Mouse (Mus musculus) activated CD4-positive, CD25-positive, alpha-beta regulatory T cell, adult 4 months (primary cell): Measurements from ENCODE around the gene Smox. TPM values are rescaled to one million over a fixed set of nuclear protein-coding genes. Genes with fewer than 3 reads are reported as not detected.

Experiments used
- ATAC-seq: one replicate; pipeline ENCODE4 v1.8.0; 2017
- polyA plus RNA-seq, 2 experiments: library from polyadenylated mRNA; unstranded; fragments of 100-300 nt; shearing (Covaris generic); gene quantifications; one replicate each; pipeline ENCODE4 v1.2.1; 2017

The Smox gene
- polyA plus RNA-seq, 2 experiments from 2014 or later: 8.1 to 13.2 TPM

DNA sequence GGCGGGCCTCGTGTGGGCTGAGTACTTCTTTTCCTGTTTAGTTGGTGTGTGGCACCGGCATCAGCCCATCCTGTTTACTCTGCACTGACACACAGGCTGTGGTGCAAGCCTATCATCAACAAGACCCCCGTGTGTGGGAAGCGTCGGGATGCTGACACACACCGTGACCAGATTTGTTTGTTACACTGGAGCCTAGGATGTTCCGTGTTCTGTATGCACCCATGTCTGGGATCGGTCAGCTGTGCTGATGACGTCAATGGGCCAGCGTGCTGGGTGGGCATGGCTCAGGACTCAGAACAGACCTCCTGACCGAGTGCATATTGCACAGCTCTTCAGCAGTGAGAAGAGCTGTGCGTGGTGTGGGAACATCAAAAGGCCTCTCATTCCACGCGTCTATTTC, 6.2 kb upstream of the Smox start:
- no peak for ATAC-seq

DNA sequence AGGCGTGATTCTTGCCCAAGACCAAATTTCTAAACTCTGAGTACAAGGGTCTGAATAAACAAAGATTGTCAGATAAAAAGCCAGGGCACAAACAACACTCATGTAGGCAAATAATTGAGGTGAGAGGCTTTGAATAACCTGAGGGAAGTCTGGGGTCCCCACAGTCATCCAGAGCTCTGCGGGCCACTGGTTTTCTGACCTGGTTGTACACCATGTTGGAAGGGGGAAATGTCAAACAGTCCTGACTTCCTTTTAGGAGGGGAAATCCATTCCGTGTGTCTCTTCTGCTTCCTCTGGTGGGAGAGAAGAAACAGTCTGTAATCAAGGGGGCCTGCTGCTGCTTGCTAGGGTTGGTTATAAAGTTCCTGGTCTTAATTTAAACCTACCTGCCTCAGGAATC, 5.2 kb upstream of the Smox start:
- ATAC-seq: no peak

DNA sequence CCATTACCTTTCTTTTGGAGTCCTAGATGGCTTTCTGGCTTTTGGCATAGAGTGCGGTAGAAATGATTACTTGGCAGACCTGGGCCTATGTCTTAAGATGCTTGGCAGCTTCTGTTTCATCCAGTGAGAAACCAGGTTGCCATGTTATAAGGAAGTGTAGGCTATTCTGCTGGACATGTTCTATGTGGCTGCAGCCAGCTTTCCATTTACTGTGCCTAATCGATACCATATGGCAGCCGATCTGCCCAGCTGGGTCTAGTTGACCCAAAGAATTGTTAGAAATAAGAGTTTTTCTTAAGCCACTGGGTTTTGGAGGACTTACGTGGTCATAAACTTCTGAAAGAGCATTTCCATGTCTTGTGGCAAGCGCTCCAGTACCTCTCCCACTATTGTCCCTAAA, 4.0 kb upstream of the Smox start:
- no peak for ATAC-seq

DNA sequence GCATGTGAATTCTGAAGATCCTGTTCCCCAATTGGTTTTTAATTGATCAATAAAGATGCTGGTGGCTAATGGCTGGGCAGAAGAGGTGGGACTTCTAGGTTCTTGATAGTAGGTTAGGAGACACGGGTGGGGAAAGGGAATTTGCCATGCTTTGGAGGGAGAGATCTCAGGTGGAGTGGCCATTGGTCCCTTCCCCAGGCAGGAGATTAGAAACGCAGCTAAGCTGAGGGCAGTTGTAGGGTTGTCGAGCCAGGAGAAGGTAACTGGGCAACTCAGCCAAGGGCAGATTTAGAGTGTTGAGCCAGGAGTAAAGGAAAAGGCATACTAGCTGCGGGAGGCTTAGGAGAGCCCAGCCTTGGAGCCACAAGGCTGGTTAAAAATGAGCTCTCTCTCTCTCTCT, 3.0 kb upstream of the Smox start:
- no peak for ATAC-seq

DNA sequence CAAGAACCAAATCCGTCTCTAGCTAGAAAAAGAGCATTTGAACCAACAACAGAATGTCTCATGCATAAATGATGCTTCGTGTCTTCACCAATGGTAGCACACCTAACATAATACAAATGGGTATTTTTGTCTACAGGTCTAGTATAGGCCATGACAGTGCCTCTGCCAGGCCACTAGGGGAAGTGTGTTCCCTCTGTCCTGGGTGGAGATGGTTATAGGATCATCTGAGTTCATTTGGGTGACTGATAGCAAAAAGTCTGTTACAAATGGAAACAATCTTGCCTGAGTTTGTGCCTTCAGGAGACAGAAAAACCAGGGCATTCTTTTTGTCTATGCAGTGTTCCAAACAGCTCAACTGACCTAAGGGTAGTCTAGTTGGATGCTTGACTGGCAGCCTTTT, 2.4 kb upstream of the Smox start:
- no peak for ATAC-seq

DNA sequence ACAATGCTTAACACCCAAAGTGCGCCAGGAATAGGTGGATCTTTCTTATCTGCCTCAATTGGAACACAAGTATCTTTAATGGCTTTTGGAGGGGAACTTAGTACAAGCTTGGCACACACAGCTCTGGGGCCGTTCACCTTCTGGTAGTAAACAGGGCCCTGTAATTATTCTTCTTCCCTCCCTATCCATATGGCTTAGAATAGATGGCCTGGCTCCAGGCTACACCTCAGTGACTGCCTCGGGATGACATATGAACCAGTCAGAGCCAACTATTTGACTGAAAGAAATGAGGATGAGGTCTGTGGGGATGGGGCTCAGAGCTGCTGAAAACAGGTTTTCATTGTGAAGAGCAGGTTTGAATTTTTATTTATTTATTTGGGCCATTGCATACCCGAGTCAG, 1.7 kb upstream of the Smox start:
- ATAC-seq: no peak

DNA sequence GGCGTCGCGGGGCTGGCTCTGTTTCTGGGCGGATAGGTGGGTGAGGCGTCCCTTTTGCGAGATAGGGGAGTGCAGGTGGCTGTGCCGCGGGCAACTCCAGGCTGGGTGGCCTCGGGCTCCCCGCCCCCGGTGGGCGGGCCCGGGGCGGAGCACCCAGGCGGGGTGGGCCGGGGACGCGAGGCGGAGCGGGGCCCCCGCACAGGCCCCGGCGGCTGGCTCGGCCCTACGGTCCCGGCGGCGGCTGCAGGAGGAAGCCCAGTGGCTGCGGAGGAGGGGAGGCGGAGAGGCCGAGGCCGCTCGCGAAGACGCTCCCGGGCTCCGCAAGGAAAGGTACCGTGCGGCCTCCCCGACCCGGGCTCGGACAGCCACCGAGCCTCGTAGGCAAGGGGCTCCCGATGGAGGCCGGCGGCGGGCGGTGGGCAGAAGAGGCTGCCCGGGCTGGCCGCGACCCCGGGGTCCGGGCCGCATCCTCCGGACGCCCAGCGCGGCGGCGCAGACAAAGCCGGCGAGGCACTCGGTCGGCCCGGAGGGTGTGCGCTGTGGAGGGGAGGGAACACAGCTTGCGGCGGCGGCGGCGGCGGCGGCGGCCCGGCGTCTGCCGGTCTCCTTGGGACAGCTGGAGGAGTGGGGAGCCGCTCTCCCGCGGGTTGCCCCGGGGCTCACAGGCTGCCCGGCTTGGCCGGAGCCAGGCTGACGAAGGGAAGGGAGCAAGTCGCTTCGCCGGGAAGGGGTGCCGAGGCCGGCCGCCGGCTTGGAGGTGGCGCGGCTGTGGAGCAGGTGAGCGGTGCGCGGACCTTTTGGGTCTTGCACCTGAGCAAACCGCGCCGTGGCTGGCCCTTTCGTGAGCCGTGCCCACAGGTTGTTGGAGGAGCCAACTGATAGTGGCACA, 655 bp downstream of the Smox start:
- ATAC-seq: peak; percentile 91

DNA sequence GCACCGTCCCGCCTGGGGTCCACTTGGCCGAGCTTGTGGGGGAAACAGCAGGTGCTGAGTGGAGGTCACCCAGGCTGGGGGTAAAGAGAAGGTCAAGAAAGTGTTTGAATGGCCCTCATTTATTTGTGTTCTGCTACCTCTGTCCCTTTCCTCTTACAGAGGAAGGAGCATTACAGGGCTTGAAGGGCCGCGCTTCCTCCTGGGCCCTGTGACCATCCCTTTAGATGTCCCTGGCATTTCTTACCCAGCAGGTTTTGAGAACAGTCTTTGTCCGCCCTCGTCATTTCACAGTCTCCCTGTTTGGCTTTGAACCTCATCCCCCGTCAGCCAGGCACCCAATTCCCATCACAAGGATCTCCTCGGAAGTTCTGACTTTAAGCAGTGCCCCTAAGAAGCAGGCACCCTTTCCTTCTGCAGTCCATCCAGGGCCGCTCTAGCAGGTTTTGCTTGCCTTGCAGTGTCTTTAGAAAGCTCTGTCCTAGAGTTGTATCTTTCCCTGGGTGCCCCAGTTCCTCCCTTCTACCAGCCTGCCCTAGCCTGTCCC, 1.4 kb downstream of the Smox start:
- ATAC-seq: no peak

DNA sequence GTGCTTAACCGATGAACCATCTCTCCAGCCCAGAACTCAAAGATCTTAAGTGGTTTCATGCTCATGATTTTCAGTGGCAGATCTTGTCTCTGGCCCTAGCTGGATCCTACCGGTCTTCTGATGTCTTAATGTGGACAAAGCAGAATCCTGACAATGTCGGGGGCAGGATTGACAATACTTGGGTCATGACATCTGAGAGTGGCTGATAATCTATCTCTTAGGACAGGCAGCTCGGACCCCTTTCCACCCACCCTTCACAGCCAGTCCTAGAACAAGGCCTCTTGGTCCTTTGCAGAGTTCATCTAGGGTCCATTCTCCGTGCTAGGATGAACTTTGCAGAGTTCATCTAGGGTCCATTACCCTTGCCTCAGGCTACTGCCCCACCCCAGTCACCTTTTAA, 2.1 kb downstream of the Smox start:
- no peak for ATAC-seq

DNA sequence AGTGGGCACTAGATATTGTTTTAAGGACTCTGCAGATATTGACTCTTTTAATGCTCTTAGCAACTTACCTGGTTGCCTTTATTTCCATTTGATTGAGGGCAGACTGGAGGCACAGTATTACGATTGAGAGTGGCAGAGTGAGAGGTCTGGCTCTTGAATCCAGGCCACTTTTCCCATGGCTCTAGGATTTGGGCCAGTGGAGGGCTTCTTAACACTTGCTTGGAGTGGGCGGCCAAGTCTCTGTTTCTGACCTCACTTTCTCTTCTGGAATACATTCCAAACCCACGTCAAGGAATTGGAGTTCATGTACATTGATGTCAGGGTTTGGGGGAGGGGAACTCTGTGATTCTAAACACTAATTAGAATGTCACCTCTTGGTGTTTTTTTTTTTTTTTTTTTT, 4.0 kb downstream of the Smox start:
- ATAC-seq: no peak

DNA sequence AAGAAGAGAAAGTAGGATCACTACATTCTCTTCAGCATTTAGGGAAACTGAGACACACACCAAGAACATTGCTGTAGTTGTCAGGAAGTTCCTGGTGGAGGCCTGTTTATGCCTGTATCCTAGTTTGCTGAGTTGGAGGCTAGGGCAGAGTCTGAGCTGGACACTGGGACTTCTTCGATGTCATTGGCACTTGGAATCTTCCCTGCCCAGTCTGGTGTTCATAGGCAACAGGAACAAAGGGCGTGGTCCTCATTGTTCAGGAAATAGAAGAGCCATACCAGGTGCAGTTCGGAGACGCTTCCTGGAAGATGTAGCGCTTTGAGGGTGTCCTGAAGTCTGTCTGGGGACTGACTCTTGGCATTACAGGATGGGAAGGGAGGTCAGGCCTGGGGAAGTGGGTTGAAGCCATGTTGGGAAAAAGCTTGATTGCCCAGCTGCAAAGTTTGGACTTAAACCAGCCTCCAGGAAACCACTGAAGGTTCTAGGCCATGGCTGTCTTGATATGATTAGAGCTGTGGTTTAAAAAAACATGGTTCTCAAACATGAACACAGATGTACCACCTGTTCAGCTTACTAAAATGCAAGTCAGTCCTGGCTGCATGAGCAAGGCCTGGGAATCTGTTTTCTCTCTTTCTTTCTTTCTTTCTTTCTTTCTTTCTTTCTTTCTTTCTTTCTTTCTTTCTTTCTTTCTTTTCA, 5.0 kb downstream of the Smox start:
- no peak for ATAC-seq

DNA sequence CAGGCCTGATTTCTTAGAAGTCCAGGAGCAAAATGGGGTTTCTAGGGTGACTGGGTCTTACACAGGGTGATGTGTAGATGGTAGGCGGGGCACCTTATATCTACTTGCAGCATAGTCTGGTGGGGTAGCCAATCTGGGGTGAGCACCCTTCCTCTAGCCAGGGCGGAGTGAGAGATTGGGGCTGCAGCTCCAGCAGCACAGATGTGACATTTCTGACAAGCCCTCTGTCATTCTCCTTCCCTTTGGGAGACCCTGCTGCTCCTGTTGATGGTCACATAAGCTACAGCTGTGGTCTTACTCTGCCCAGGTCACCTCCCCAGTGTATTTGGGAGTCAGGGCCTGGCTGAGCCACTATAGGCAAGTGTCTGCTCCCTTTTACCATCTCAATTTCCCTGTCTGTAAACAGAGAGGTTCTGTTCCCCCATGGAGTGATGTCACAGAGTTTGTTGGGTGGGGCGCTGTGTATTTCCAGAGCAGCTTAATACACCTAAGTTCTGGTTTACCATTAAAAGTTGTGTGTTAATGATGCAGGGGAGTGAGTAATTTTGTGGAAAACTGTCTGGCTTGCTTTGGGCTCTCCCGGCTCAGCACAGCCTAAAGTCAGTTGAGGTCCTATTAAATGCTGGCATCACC, 6.0 kb downstream of the Smox start:
- no peak for ATAC-seq

DNA sequence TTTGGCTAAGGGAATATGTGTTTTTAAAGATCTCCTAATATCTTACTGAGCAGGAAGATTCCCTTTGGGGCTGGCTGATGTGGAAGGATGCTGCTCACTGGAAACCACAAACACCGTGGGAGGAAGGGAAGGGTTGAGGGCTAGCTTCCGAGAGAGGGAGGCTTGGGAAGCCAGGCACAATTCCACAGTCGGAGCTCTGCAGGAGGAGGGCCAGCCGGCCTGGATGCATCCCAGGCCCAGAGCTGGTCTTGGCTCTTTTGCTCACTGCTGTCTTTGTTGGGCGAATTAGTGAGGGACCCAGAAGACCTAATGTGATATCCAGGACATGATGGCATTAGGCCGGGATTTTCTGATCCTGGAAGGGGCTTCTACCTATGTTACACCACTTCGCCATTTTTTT, 6.9 kb downstream of the Smox start:
- ATAC-seq: no peak

DNA sequence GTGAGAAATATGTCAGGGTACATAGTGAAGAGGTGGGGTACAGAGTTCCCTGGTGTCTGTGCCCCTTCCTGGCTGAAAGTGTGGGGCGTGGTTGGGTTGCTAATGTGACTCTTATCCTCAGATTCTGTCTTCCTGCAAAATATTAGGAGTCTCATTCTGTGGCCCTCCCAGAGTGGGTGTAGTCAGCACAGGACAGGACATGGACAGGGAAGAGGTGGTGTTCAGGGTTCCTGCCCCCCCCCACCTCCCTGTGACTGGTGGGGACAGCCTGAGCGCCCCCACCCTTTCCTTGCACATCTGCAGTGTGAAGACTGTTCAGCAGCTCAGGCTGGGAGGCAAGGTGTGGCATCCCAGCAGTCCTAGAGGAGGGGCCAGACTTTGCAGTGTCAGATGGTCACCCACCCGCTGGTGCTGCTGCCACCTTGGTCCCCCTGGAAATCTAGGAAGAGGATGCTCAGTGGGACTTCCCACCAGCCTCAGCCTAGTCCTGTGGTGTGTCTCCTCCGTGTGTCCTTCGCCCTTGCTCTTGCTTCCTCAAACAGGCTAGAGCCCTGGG, 8.1 kb downstream of the Smox start:
- no peak for ATAC-seq

DNA sequence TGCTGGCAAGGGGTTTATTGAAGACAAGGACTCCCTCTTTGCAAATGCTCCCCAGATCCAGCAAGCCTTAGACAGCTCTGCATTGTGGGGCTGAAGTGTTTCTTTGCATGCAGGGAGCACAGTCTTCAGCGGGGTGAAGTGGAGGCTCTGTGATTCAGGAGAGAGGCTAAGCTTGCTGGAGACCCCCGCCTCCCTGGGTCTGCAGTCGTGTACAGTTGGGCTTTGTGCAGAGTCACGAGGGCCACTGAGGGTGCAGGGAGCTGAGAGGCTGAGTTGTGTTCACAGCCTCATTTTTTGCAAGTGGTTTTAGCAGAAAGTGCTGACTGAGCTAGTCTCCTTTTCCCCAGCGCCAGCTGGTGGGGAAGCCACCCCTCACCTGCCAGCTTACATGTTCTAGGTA, 10.6 kb downstream of the Smox start:
- ATAC-seq: no peak

DNA sequence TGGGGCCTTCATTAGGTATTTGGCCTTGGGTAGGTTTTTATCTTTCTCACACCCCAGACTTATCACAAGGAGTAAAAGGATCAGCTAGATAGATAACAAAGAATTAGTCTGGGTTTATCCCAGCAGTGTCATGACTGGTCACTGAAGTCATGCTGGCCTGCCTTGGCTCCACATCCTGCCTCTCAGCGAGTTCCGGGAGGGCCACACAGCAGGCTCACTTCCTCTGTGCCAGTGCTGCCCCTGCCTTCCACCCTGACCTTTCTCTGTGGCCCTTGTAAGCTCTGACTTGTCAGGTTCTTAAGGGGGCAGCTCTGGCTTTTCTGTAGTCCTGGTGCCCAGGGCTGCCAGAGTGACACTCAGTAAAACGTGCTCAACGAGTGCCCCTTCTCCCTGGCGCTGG, 11.3 kb downstream of the Smox start:
- ATAC-seq: no peak

DNA sequence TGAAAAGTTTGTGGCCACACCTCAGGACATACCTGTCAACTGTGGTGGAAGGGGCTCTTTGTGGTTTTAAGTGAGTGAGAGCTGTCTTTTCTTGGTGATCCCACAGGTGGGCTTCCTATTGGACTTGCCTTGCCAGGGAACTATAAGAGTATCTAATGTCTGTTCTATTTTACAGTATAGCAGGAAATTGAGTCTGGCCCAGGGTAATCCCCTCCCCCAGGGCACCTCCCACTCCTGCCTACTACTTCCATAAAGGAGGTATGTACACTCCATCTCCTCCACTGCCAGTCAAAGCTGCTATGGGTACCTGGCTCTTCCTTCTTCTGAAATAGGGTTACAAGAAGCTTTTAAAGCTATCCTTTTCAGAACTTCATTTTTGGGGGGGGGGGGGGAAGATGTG, 14.1 kb downstream of the Smox start:
- peak; percentile 24 for ATAC-seq

DNA sequence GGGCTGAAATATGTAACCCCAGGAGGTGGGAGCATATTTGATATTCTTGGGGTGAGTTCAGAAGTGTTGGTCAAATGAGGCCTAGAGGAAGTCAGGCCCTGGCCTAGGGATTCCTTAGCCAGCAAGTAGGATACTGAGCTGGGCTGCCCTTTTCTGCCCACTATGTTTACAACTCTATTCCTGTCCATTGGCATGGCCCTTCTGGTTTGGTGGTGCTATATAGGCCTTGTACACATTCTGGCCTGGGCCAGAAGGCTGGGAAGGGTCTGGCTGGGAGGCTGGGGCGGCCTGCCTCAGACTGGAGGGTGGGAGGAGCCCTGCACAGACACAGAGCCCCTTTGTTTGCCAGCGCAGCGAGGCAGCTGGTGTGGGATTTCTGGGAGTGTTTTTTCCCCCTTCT, 15.1 kb downstream of the Smox start:
- no peak for ATAC-seq

DNA sequence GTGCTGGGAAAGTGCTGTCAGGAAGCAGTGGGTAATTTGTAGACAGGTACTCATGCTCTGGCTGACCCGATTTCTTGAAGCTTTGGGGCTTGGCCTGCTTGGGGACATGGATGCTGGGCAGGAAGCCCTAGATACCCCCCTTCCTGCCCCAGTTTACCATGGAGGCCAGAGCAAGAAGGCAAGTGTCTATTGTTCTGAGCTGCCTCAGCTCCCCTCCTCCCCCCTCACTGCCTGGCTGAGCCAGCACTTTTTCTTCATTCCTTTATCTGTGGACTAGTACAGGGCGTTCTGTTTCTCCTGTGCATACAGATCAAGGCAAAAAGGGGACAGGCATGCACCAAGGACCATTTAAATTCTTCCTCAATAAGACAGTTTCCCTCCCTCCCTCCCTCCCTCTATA, 17.2 kb downstream of the Smox start:
- ATAC-seq: no peak

DNA sequence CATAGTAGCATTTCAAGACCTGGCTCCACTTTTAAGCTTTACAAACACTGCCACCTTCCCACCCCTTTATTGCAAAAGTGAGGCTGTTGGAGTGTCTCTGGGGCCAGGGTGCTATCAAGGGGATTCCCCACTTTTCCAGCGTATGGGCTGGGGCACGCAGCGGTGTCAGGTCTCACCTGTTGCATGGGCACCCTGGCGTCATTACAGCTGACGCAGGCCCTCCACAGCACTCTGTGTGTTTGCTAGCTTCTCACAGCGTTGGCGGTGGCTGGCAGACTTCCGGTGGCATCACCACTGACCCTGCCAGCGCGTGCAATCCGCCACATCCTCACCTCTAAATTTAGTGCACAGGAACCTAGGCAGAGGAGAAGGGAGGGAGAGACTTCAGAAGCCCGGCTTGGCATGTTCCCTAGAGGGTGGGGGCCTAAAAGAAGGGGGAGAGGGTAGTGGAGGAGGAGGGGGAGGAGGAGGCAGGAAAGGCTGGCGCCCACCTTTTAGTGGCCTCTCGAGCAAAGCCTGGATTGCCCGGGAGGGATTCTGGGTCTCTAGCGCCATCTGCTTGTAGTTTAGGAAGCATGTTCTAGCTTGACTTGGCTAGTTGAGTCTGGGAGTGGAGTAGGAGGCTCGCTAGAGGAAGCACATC, 18.5 kb downstream of the Smox start:
- peak; percentile 94 for ATAC-seq

DNA sequence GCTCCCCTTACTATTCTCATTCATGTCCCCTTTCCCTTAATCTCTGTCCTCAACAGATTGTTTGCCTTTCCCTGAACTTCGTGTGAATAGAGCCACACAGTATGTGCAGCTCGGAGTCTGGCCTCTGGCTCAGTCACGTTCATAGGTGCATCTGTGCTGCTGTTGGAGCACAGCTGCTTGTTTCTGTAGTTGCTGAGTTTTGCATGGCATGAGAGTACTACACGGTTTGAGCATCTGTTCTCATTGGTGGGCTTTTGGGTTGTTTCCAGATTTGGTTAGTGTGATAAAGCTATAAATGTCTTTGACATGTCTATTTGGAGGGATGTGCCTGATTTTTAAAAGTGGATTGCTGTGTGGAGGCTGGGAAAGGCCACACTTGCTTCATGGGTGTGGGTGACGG, 19.2 kb downstream of the Smox start:
- no peak for ATAC-seq

DNA sequence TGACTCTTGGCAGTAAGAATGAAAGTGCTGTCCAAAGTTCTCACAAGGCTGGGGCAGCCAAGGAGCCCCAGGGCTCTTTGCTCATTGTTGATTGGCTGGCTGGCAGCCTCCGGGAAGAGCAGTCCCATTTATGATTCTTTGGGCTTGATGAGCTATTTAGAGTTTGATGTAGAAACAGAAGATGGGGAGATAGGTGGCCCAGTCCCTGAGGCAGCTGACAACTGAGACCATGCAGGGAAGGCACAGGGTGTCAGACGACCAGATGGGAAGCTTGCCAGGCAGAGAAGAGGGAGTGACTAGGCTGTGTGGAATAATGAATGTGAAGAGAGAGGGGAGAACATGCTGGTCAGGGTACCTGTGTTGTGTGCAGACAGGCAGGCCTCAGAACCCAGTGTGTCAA, 22.2 kb downstream of the Smox start:
- ATAC-seq: no peak
